Mouse (Mus musculus) hematopoietic stem cell, adult 5-6 weeks (primary cell): ENCODE measurements around the gene Amz1. TPM values are rescaled to one million over a fixed set of nuclear protein-coding genes. Genes with fewer than 3 reads are reported as not detected.

Experiments used
- total RNA-seq: library from RNA; stranded (forward); fragments of 172-1452, 232-1000 nt; gene quantifications from 2 replicates; pipeline ENCODE4 v1.2.3, GENCODE M21; 2017

Amz1 gene
- total RNA-seq, 1 experiment from 2014 or later = 0.74 TPM

Other genes starting within 250 kb of the Amz1 start
- gene Chst12, start 218.6 kb upstream of the Amz1 start, total RNA-seq = 21.4 and 26.2 TPM in 2 replicates
- gene Grifin, start 159.1 kb upstream of the Amz1 start, total RNA-seq = not detected in 2 replicates
- gene Lfng, start 116.8 kb upstream of the Amz1 start, total RNA-seq = 33.6 and 67.3 TPM in 2 replicates
- gene Ttyh3, start 75.1 kb upstream of the Amz1 start, total RNA-seq = 11.3 and 16.8 TPM in 2 replicates
- gene Iqce, start 21.7 kb upstream of the Amz1 start, total RNA-seq = 25.0 and 34.4 TPM in 2 replicates
- 11.2 and 15.5 TPM in 2 replicates for gene Brat1, start 19.1 kb upstream of the Amz1 start, total RNA-seq
- 21.1 and 21.7 TPM in 2 replicates for gene Gna12, start 106.3 kb downstream of the Amz1 start, total RNA-seq